Mouse (Mus musculus) mature B cell (primary cell): ENCODE measurements around the gene Fgfr2.

Experiments used
- in situ Hi-C: fragments of 300-500 bp; cut with MboI; formaldehyde crosslinking; loops from 2 replicates; pipeline ENCODE4 v1.14.3; 2019

The Fgfr2 gene

DNA sequence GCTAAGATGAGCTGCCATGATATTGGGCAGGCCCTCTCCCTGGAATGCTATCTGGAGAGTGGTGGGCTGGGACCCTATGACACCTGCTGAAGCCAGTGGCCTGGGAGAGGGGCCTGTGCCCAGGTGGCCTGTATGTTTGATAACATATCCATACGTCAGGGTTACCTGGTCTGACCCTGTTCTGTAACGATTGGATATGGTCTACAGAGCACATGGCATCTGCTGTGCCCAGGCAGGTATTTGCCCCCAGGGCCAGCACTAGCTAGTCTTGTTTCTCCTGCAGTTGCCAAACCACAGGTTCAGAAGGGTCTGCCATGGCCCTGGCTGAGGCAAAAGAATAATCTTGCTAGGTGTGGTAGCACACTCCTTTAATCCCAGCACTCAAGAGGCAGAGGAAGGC is 429.6 kb downstream of the Fgfr2 start:
- in situ Hi-C loops = no loop called here

- in situ Hi-C loops = no loop called here
Observed at GRCm38 (mm10) chr7:132692719-132693118, 430.4 kb downstream of the Fgfr2 start.

- in situ Hi-C loops = no loop called here
Observed at GRCm38 (mm10) chr7:132690716-132691472, 432.3 kb downstream of the Fgfr2 start.

GRCm38 (mm10) chr7:132689722-132690121 is 433.4 kb downstream of the Fgfr2 start:
- in situ Hi-C loops = no loop called here

- in situ Hi-C loops = no loop called here
Observed at GRCm38 (mm10) chr7:132688721-132689120, 434.4 kb downstream of the Fgfr2 start.

- in situ Hi-C loops = no loop called here
Observed at GRCm38 (mm10) chr7:132687897-132688296, 435.3 kb downstream of the Fgfr2 start.

GRCm38 (mm10) chr7:132686515-132686914 is 436.6 kb downstream of the Fgfr2 start:
- in situ Hi-C loops = no loop called here

DNA sequence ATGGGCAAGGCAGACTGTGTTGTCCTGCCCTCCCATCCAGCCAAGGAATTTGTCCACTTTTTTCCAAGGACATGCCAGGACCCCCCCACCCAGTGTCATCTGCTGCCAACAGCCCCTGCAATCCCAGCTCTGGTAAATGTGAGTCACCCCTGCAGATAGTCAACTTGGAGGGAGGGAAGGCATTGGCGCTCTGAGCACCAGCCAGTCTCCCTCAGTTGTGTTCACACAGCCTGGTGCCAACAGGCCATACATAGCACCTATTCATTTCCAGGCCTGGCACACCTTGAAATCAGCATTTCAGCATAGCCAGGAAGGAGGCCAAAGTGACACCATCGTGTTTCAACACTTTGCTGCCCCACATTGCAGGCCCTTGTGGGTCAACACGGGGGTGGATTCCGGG is 439.2 kb downstream of the Fgfr2 start:
- in situ Hi-C loops = no loop called here

DNA sequence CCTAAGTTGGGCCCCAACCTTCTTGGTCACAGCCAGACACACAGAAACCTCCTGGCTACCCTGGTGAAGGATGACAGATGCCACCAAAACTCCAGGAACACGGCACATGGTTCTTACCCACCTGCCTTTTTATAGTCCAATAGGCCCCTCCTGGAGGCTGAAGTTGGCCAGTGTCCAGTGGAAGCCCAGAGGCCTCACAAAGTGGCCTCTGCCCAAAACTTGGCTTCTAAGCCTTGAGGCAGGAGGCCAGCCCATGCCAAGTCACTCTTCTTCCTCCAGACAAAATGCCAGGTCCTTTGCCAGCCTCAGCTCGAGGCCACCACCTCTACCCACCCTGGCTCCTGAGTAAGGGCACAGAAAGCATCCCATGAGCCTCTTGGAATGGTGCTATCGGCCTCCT is 440.2 kb downstream of the Fgfr2 start:
- in situ Hi-C loops = no loop called here

DNA sequence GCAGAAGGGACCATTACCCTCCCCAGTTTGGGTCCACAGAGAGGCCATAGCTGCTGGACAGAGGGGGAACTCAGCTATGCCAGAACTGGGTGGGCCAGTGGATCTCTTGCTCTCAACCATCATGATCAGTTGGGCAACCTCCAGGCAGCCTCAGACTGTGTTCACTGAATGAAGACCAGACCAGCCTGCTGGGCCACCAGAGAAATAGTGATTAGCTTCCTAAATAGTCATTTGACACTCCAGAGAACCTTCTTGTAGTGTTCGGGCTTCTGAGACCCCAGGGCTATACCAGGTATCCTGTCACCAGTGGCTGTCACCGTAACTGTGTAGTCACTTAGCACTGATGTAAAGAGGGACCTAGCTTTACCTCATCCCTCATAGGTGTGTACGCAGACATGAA is 440.8 kb downstream of the Fgfr2 start:
- in situ Hi-C loops = no loop called here

DNA sequence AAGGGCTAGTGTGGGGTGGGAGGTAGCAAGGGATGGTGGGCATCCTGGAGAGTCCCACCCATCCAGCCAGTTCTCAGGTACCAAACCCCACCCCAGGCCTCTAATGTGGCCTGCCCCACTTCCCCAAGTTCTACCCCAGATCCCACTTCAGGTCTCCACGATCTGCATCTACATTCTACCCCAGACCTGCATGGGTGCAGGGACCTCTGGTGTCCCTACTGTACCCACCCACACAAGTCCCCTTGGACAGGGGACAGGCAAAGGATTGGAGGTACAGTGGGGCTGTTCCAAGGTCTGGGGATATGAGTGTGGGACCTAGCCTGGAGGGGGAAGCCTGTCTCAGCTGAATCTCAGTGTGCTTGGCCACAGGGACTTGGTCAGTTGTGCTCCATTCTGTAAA is 441.3 kb downstream of the Fgfr2 start:
- in situ Hi-C loops = no loop called here

- in situ Hi-C loops = no loop called here
Observed at GRCm38 (mm10) chr7:132681296-132681695, 441.9 kb downstream of the Fgfr2 start.

- in situ Hi-C loops = no loop called here
Observed at GRCm38 (mm10) chr7:132679549-132679948, 443.6 kb downstream of the Fgfr2 start.

DNA sequence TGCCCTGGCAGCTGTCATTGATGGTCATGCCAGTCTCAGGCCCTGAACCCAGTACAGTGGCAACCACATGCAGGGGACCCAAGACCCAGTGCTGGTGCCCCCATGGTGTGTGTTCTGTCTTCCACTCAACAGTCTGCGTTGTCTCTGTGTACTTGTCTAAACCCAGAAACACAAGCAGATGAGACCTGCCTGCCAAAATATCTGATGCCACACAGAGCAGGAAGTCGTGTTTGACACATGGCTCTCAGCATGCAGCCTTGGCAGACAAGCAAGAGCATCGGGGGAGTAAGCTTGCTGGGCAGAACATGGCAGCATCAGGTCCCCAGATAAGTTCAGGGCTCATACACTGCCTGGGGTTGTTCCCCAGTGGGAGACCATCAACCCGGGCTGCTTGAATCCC is 444.0 kb downstream of the Fgfr2 start:
- in situ Hi-C loops = no loop called here

- in situ Hi-C loops = no loop called here
Observed at GRCm38 (mm10) chr7:132675922-132676321, 447.2 kb downstream of the Fgfr2 start.

DNA sequence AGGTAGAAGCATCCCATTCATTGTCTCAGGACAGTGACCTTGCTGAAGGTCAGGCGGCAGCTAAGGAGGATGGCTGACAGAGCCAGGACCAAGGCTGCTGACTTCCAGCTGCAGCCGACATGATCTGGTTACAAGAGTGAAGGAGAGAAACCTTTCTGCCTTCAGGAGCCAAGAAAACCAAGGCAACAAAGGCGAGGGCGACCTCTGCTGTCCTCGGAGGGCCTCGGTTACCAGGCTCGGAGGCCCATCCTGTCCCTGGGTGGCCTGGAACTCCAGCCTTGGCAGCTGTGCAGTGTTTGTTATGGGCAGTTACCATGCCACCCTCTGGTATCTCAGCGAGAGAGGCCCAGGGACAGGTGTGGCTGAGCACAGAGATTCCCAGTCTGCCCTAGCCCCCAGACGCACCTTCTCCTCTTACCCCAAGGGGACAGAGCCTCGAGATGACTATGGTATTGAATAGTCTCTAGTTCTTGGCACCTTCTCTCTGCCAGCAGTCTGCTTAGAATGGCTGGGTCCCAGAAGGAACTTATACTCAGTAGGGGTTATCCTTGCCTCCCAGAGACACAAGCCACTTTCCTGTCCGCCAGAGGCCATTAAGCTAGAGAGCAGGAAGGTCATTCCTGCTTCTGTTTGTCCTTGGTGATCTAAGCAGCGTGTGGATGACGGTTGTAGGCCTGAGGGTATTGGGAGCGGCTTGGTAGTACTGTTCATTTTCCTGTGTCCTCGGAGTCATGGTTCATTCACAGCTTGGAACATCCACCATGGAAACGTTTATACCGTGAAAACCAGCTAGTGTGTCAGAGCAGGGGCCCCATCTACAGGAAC is 449.0 kb downstream of the Fgfr2 start:
- in situ Hi-C loops = no loop called here

GRCm38 (mm10) chr7:132672481-132672959 is 450.6 kb downstream of the Fgfr2 start:
- in situ Hi-C loops = no loop called here

DNA sequence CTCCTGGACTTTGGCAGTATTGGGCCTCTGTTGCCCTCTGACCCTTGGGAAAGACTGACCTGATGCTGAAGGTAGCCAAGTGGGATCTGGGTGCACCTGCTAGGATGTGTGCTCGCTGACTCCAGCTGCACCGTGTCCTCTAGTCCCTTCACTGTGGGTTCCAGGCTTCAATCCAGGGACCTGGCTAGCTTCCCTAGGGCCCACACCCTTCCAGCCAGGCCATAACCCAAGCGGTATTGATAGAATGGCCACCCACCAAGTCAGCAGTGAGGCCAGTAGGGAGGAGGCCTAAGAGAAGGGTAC is 452.3 kb downstream of the Fgfr2 start:
- in situ Hi-C loops = no loop called here

- in situ Hi-C loops = no loop called here
Observed at GRCm38 (mm10) chr7:132669999-132670862, 452.9 kb downstream of the Fgfr2 start.

- in situ Hi-C loops = no loop called here
Observed at GRCm38 (mm10) chr7:132668604-132669003, 454.5 kb downstream of the Fgfr2 start.

- in situ Hi-C loops = no loop called here
Observed at GRCm38 (mm10) chr7:132666516-132666915, 456.6 kb downstream of the Fgfr2 start.

DNA sequence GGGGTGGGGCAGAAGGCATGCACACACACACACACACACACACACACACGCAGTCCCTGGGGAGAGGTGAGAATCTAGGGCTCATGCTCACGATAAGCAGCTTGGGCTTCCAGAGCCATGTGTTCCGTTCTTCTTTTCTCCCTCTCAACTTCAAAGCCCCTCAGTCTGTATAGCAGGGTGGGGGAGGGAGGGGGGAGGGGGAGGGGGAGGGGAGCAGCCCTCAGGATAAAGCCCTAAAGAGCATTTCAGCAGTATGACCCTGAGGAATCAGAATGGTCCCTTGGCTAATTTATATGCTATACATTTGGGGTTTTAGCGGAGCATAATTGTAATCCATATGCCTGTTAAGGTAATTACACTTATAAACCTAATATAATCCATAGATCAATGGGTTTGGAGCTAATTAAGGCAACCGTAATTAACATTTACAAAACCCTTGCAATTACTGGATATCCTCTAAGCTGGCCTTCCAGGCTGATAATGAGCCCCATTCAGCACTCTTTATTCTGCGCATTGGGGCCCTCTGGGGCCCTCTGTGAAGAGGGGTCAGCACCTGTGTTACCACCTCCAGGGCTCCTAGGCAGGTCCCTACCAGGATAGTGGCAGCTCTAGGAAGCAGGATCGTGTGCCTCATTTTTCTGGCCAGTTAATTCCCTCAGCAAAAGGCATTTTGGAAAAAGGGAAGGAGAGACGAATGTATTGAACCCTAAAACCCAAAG is 457.3 kb downstream of the Fgfr2 start:
- in situ Hi-C loops = no loop called here
